Comparison of ENCODE assay signal across 9 mouse cellular contexts in genomic region chr4:117867823-117868222, GRCm38 (mm10). TPM values are rescaled to one million over a fixed set of nuclear protein-coding genes. Genes with fewer than 3 reads are reported as not detected.
A peak's percentile ranks its signal among the peaks of the same experiment; 100 is the strongest.
DNase-seq lines count a peak whose midpoint lies in the region; ATAC-seq and TF ChIP-seq lines count a peak whose summit lies in the region.
"Had no signal": no experiment of that assay in that cellular context is flagged by ENCODE, and none has a peak within 500 bp of the region (broad histone marks: within the 10 kb centered on the region; RNA-seq: fewer than 3 reads in every experiment).

No protein-coding gene starts in this region.

- H3K36me3 ChIP-seq in forebrain, postnatal 0 days (ENCODE audit: insufficient read depth), result peaks cover 3% of the 10 kb centered on the region; the same call in 1 of the 2 replicates
- H3K36me3 ChIP-seq in hindbrain, embryonic 16.5 days (ENCODE audit: control insufficient read depth, insufficient read depth, low read length), result peaks cover 3% of the 10 kb centered on the region; the same call in 1 of the 2 replicates
- peaks cover 66% of the 10 kb centered on the region for H3K36me3 ChIP-seq in liver, embryonic 14.5 days (replicated peaks; ENCODE audit: control insufficient read depth, insufficient read depth, low read depth)
- H3K36me3 ChIP-seq in neural tube, embryonic 12.5 days, result 0 out of 2 replicates have a peak, but pooled peaks cover 5% of the 10 kb centered on the region

- no peaks in the 10 kb centered on the region for H3K4me1 ChIP-seq in forebrain, postnatal 0 days (ENCODE audit: insufficient read depth)
- peaks cover 11% of the 10 kb centered on the region; the same call in 1 of the 2 replicates for H3K4me1 ChIP-seq in hindbrain, embryonic 16.5 days (ENCODE audit: control insufficient read depth, insufficient read depth, low read depth, low read length)
- peaks cover 11 to 26% of the 10 kb centered on the region in 2 experiments for H3K4me1 ChIP-seq in liver, embryonic 14.5 days (replicated peaks; ENCODE audit: control insufficient read depth in 2 of 2, insufficient read depth in 2 of 2, low read length in 1 of 2)
- H3K4me1 ChIP-seq in neural tube, embryonic 12.5 days, result peaks cover 21% of the 10 kb centered on the region

- no peak overlapping the region for H3K4me3 ChIP-seq in forebrain, postnatal 0 days (ENCODE audit: low read depth, low read length)
- no peak overlapping the region for H3K4me3 ChIP-seq in hindbrain, embryonic 16.5 days (ENCODE audit: low read length)
- no peak overlapping the region for H3K4me3 ChIP-seq in liver, embryonic 14.5 days (ENCODE audit: insufficient read depth in 1 of 2, low read depth in 2 of 2, low read length in 2 of 2)
- H3K4me3 ChIP-seq in neural tube, embryonic 12.5 days, result no peak overlapping the region
- H3K4me3 ChIP-seq: erythroblast, embryonic 14.5 days had no signal

- TF ChIP-seq CTCF in brain, embryonic 14.5 days (IDR thresholded peaks at IDR 0.05; ENCODE audit: borderline replicate concordance, extremely low read depth, insufficient read depth, insufficient read length), result peak; percentile 75
- peak; percentile 83 for TF ChIP-seq CTCF in forebrain, postnatal 0 days (IDR thresholded peaks at IDR 0.05; ENCODE audit: low read depth)
- TF ChIP-seq CTCF in liver, embryonic 14.5 days (IDR thresholded peaks at IDR 0.05; ENCODE audit: low read depth), result peak; percentile 88

- H3K9ac ChIP-seq in forebrain, postnatal 0 days, result no peak overlapping the region
- peak overlapping the region; percentile 32; the same call in 1 of the 2 replicates for H3K9ac ChIP-seq in hindbrain, embryonic 16.5 days (ENCODE audit: low read depth, low read length)
- H3K9ac ChIP-seq in liver, embryonic 14.5 days (replicated peaks), result no peak overlapping the region
- H3K9ac ChIP-seq in neural tube, embryonic 12.5 days, result no peak overlapping the region

- H3K27me3 ChIP-seq in forebrain, postnatal 0 days (ENCODE audit: insufficient read depth, low read length), result no peaks in the 10 kb centered on the region
- H3K27me3 ChIP-seq in hindbrain, embryonic 16.5 days (replicated peaks; ENCODE audit: control insufficient read depth, insufficient read depth, low read length), result no peaks in the 10 kb centered on the region
- no peaks in the 10 kb centered on the region for H3K27me3 ChIP-seq in liver, embryonic 14.5 days (ENCODE audit: control insufficient read depth, insufficient read depth, low read length)
- peaks cover 5% of the 10 kb centered on the region for H3K27me3 ChIP-seq in neural tube, embryonic 12.5 days (replicated peaks)

- ATAC-seq in forebrain, postnatal 0 days, result peak; percentile 27; the same call in 1 of the 2 replicates
- ATAC-seq in hindbrain, embryonic 16.5 days, result no peak
- no peak for ATAC-seq in liver, embryonic 14.5 days (ENCODE audit: insufficient read depth)
- ATAC-seq in neural tube, embryonic 12.5 days (ENCODE audit: low FRiP score, low read depth), result 0 out of 2 replicates have a peak, but pooled peaks have one; percentile 7

- no peaks in the 10 kb centered on the region for H3K9me3 ChIP-seq in forebrain, postnatal 0 days (ENCODE audit: low read length)
- no peaks in the 10 kb centered on the region for H3K9me3 ChIP-seq in hindbrain, embryonic 16.5 days (ENCODE audit: control insufficient read depth, low read length)
- H3K9me3 ChIP-seq in liver, embryonic 14.5 days (ENCODE audit: control insufficient read depth, low read length), result no peaks in the 10 kb centered on the region
- H3K9me3 ChIP-seq in neural tube, embryonic 12.5 days, result no peaks in the 10 kb centered on the region

- 12% methylated on average over 24 of the region's 24 CpGs for WGBS in forebrain, postnatal 0 days
- WGBS in hindbrain, embryonic 16.5 days, result 16% methylated on average over 24 of the region's 24 CpGs
- WGBS in liver, embryonic 14.5 days (ENCODE audit: insufficient replicate concordance), result 19% methylated on average over 24 of the region's 24 CpGs
- 19% methylated on average over 24 of the region's 24 CpGs for WGBS in neural tube, embryonic 12.5 days

- TF ChIP-seq POLR2A in brain, embryonic 14.5 days (IDR thresholded peaks at IDR 0.05; ENCODE audit: borderline replicate concordance, extremely low read depth, insufficient read depth, insufficient read length, poor library complexity, severe bottlenecking), result no peak

- no peak overlapping the region for H3K4me2 ChIP-seq in forebrain, postnatal 0 days (ENCODE audit: low read depth)
- 0 out of 2 replicates have a peak overlapping the region, but pooled peaks have one; percentile 11 for H3K4me2 ChIP-seq in hindbrain, embryonic 16.5 days (ENCODE audit: low read length)
- H3K4me2 ChIP-seq in liver, embryonic 14.5 days (ENCODE audit: low read depth), result no peak overlapping the region
- peak overlapping the region; percentile 30 for H3K4me2 ChIP-seq in neural tube, embryonic 12.5 days (replicated peaks)

- H3K27ac ChIP-seq in forebrain, postnatal 0 days (ENCODE audit: low read depth, low read length), result no peak overlapping the region
- no peak overlapping the region for H3K27ac ChIP-seq in hindbrain, embryonic 16.5 days (ENCODE audit: low read depth, low read length)
- H3K27ac ChIP-seq in liver, embryonic 14.5 days, result no peak overlapping the region
- H3K27ac ChIP-seq in neural tube, embryonic 12.5 days, result no peak overlapping the region

- no peak for TF ChIP-seq EP300 in liver, embryonic 14.5 days (IDR thresholded peaks at IDR 0.05; ENCODE audit: low read depth)

- peak; percentile 34 for DNase-seq in ovary, postnatal 14 days (ENCODE audit: low spot score)
- no peak for DNase-seq in ovary, postnatal 10 days (ENCODE audit: low spot score)
- peak; percentile 72 for DNase-seq in brain, embryonic 14.5 days (ENCODE audit: low read depth)
- DNase-seq in forebrain, postnatal 0 days, result peak; percentile 69
- DNase-seq in liver, embryonic 14.5 days (ENCODE audit: low read depth in 3 of 3, low spot score in 3 of 3), result peak in 1 of 3 experiments; percentile 44
- DNase-seq in Muller cell, postnatal 12 days (ENCODE audit: inconsistent ontology term), result no peak

RNA-seq across cellular contexts. Expression of gene Ccdc24, which starts 4.5 kb away (rescaled TPM):
- polyA plus RNA-seq in brain, embryonic 14.5 days (2012; rRNA removed), result 21.7 and 23.0 TPM in 2 replicates
- 3.4 and 7.7 TPM in 2 replicates for total RNA-seq in forebrain, postnatal 0 days (2014; rRNA removed)
- 0.94 and 1.5 TPM in 2 replicates for polyA plus RNA-seq in forebrain, postnatal 0 days (2015; fragmentation: Nextera tagmentation; extraction: Ambion mirVana)
- polyA plus RNA-seq in hindbrain, embryonic 16.5 days (2015; fragmentation: Nextera tagmentation; extraction: Ambion mirVana), result 2.1 and 2.2 TPM in 2 replicates
- 0.57 and 0.77 TPM in 2 replicates for polyA plus RNA-seq in liver, embryonic 14.5 days (2012; rRNA removed)
- polyA plus RNA-seq in liver, embryonic 14.5 days (2014; fragmentation: Nextera tagmentation; extraction: Ambion mirVana), result 0.63 and 1.7 TPM in 2 replicates
- 1.4 and 2.7 TPM in 2 replicates for polyA plus RNA-seq in neural tube, embryonic 12.5 days (2016; fragmentation: Nextera tagmentation; extraction: Ambion mirVana)

RNA-seq across cellular contexts. Expression of gene B4galt2, which starts 15.5 kb away (rescaled TPM):
- polyA plus RNA-seq in brain, embryonic 14.5 days (2012; rRNA removed), result 156 and 175 TPM in 2 replicates
- total RNA-seq in forebrain, postnatal 0 days (2014; rRNA removed), result 179 and 192 TPM in 2 replicates
- 89.0 and 90.6 TPM in 2 replicates for polyA plus RNA-seq in forebrain, postnatal 0 days (2015; fragmentation: Nextera tagmentation; extraction: Ambion mirVana)
- polyA plus RNA-seq in hindbrain, embryonic 16.5 days (2015; fragmentation: Nextera tagmentation; extraction: Ambion mirVana), result 64.4 and 65.6 TPM in 2 replicates
- 2.1 and 2.4 TPM in 2 replicates for polyA plus RNA-seq in liver, embryonic 14.5 days (2012; rRNA removed)
- polyA plus RNA-seq in liver, embryonic 14.5 days (2014; fragmentation: Nextera tagmentation; extraction: Ambion mirVana), result 1.5 and 1.7 TPM in 2 replicates
- 44.5 and 46.9 TPM in 2 replicates for polyA plus RNA-seq in neural tube, embryonic 12.5 days (2016; fragmentation: Nextera tagmentation; extraction: Ambion mirVana)

RNA-seq across cellular contexts. Expression of gene Atp6v0b, which starts 19.3 kb away (rescaled TPM):
- 453 and 682 TPM in 2 replicates for polyA plus RNA-seq in brain, embryonic 14.5 days (2012; rRNA removed)
- total RNA-seq in forebrain, postnatal 0 days (2014; rRNA removed), result 557 and 600 TPM in 2 replicates
- polyA plus RNA-seq in forebrain, postnatal 0 days (2015; fragmentation: Nextera tagmentation; extraction: Ambion mirVana), result 599 and 626 TPM in 2 replicates
- polyA plus RNA-seq in hindbrain, embryonic 16.5 days (2015; fragmentation: Nextera tagmentation; extraction: Ambion mirVana), result 631 and 701 TPM in 2 replicates
- polyA plus RNA-seq in liver, embryonic 14.5 days (2012; rRNA removed), result 118 and 122 TPM in 2 replicates
- polyA plus RNA-seq in liver, embryonic 14.5 days (2014; fragmentation: Nextera tagmentation; extraction: Ambion mirVana), result 152 and 165 TPM in 2 replicates
- 308 and 323 TPM in 2 replicates for polyA plus RNA-seq in neural tube, embryonic 12.5 days (2016; fragmentation: Nextera tagmentation; extraction: Ambion mirVana)

RNA-seq across cellular contexts. Expression of gene Dph2, which starts 24.0 kb away (rescaled TPM):
- polyA plus RNA-seq in brain, embryonic 14.5 days (2012; rRNA removed), result 22.7 and 36.5 TPM in 2 replicates
- 21.6 and 22.3 TPM in 2 replicates for total RNA-seq in forebrain, postnatal 0 days (2014; rRNA removed)
- 16.7 and 17.4 TPM in 2 replicates for polyA plus RNA-seq in forebrain, postnatal 0 days (2015; fragmentation: Nextera tagmentation; extraction: Ambion mirVana)
- 21.8 and 24.0 TPM in 2 replicates for polyA plus RNA-seq in hindbrain, embryonic 16.5 days (2015; fragmentation: Nextera tagmentation; extraction: Ambion mirVana)
- polyA plus RNA-seq in liver, embryonic 14.5 days (2012; rRNA removed), result 6.8 and 6.9 TPM in 2 replicates
- polyA plus RNA-seq in liver, embryonic 14.5 days (2014; fragmentation: Nextera tagmentation; extraction: Ambion mirVana), result 5.1 and 6.3 TPM in 2 replicates
- 23.0 and 27.5 TPM in 2 replicates for polyA plus RNA-seq in neural tube, embryonic 12.5 days (2016; fragmentation: Nextera tagmentation; extraction: Ambion mirVana)

RNA-seq across cellular contexts. Expression of gene Slc6a9, which starts 33.5 kb away (rescaled TPM):
- polyA plus RNA-seq in brain, embryonic 14.5 days (2012; rRNA removed), result 23.6 and 45.8 TPM in 2 replicates
- 30.6 and 35.0 TPM in 2 replicates for total RNA-seq in forebrain, postnatal 0 days (2014; rRNA removed)
- 18.7 and 33.7 TPM in 2 replicates for polyA plus RNA-seq in forebrain, postnatal 0 days (2015; fragmentation: Nextera tagmentation; extraction: Ambion mirVana)
- polyA plus RNA-seq in hindbrain, embryonic 16.5 days (2015; fragmentation: Nextera tagmentation; extraction: Ambion mirVana), result 55.3 and 63.8 TPM in 2 replicates
- 52.6 and 56.3 TPM in 2 replicates for polyA plus RNA-seq in liver, embryonic 14.5 days (2012; rRNA removed)
- 31.5 and 33.1 TPM in 2 replicates for polyA plus RNA-seq in liver, embryonic 14.5 days (2014; fragmentation: Nextera tagmentation; extraction: Ambion mirVana)
- polyA plus RNA-seq in neural tube, embryonic 12.5 days (2016; fragmentation: Nextera tagmentation; extraction: Ambion mirVana), result 16.6 and 17.3 TPM in 2 replicates

Comparison
In these comparisons a context has a peak if more than half of its experiments do, and no peak if none do; other contexts are left out.
1. DNase-seq: peak in ovary, postnatal 14 days (single experiment), brain, embryonic 14.5 days (single experiment) and forebrain, postnatal 0 days (single experiment); none in ovary, postnatal 10 days (single experiment) and Muller cell, postnatal 12 days (single experiment).
2. ATAC-seq: peak in forebrain, postnatal 0 days (single experiment) and neural tube, embryonic 12.5 days (single experiment); none in hindbrain, embryonic 16.5 days (single experiment) and liver, embryonic 14.5 days (single experiment).
3. H3K4me2 ChIP-seq: peak in hindbrain, embryonic 16.5 days (single experiment) and neural tube, embryonic 12.5 days (single experiment); none in forebrain, postnatal 0 days (single experiment) and liver, embryonic 14.5 days (single experiment).
4. RNA of gene B4galt2, which starts 15.5 kb away (polyA plus RNA-seq): 156 to 175 TPM in brain, embryonic 14.5 days, 89.0 to 90.6 TPM in forebrain, postnatal 0 days, 64.4 to 65.6 TPM in hindbrain, embryonic 16.5 days and 44.5 to 46.9 TPM in neural tube, embryonic 12.5 days; 1.5 to 2.4 TPM in liver, embryonic 14.5 days; every median in the first group is over 10 times any median in the second.
5. Peak in every context shown above with its lines, with median percentiles within 50 percentile points of each other: CTCF ChIP-seq.